Mouse (Mus musculus) stomach, postnatal 0 days (tissue): Measurements from ENCODE around the gene Morc2a. TPM values are rescaled to one million over a fixed set of nuclear protein-coding genes. Genes with fewer than 3 reads are reported as not detected.

Source experiments
- ATAC-seq: fragments of 200-750 bp; cut with Nextera tagmentation; 2 replicates; pipeline ENCODE4 v1.8.0; 2017; ENCODE audit not compliant: low FRiP score, low TSS enrichment
- DNase-seq: peaks from one replicate; pipeline ENCODE4 v3.0.0-alpha.2; 2016; ENCODE audit warnings: low spot score
- H3K27ac ChIP-seq: fragments of 300-500 bp; sonication (generic); replicated peaks from 2 replicates; pipeline ENCODE4 v1.5.1; 2014; ENCODE audit warnings: mild to moderate bottlenecking, control low read depth
- H3K27me3 ChIP-seq: fragments of 300-500 bp; sonication (generic); 2 replicates; pipeline ENCODE4 v1.6.1; 2014; ENCODE audit warnings: low read length; ENCODE audit not compliant: control insufficient read depth, insufficient read depth
- H3K36me3 ChIP-seq: fragments of 300-500 bp; sonication (generic); 2 replicates; pipeline ENCODE4 v1.6.1; 2014; ENCODE audit warnings: low read length, mixed read lengths; ENCODE audit not compliant: control insufficient read depth, insufficient read depth
- H3K4me1 ChIP-seq: fragments of 300-500 bp; sonication (generic); replicated peaks from 2 replicates; pipeline ENCODE4 v1.6.1; 2014; ENCODE audit warnings: antibody characterized with exemption; ENCODE audit not compliant: control insufficient read depth, insufficient read depth
- H3K4me2 ChIP-seq: fragments of 300-500 bp; sonication (generic); replicated peaks from 2 replicates; pipeline ENCODE4 v1.6.1; 2014; ENCODE audit warnings: low read depth, mild to moderate bottlenecking, control low read depth, moderate library complexity
- H3K4me3 ChIP-seq: fragments of 300-500 bp; sonication (generic); 2 replicates; pipeline ENCODE4 v1.5.1; 2014; ENCODE audit warnings: low read depth, low read length, control low read depth
- H3K9ac ChIP-seq: fragments of 300-500 bp; sonication (generic); 2 replicates; pipeline ENCODE4 v1.6.1; 2014; ENCODE audit warnings: mild to moderate bottlenecking, low read length, control low read depth, mixed read lengths
- H3K9me3 ChIP-seq: fragments of 300-500 bp; sonication (generic); 2 replicates; pipeline ENCODE4 v1.6.1; 2016; ENCODE audit warnings: low read length; ENCODE audit not compliant: control insufficient read depth
- CTCF ChIP-seq: IDR thresholded peaks from 2 replicates; pipeline ENCODE4 v1.5.1; 2016; ENCODE audit warnings: antibody characterized with exemption, low read depth, mild to moderate bottlenecking, moderate library complexity
- EP300 ChIP-seq: optimal IDR thresholded peaks from 2 replicates; pipeline ENCODE3; 2016; ENCODE audit warnings: antibody characterized with exemption
- WGBS: fragments of 180-500 bp; shearing (Covaris S2); extraction: QIAGEN DNeasy Blood & Tissue Kit; methylation state at CpG from one replicate; pipeline ENCODE4 v1.1.7; 2014; 5-methylcytosine and 5-hydroxymethylcytosine counted together
- polyA plus RNA-seq: library from polyadenylated mRNA; unstranded; fragments of >200 nt; fragmentation: Nextera tagmentation; extraction: Ambion mirVana; gene quantifications from 2 replicates; pipeline ENCODE4 v1.2.1, GENCODE M21; 2015

Gene Morc2a
- polyA plus RNA-seq, 1 experiment from 2014 or later = 6.9 TPM

DNA sequence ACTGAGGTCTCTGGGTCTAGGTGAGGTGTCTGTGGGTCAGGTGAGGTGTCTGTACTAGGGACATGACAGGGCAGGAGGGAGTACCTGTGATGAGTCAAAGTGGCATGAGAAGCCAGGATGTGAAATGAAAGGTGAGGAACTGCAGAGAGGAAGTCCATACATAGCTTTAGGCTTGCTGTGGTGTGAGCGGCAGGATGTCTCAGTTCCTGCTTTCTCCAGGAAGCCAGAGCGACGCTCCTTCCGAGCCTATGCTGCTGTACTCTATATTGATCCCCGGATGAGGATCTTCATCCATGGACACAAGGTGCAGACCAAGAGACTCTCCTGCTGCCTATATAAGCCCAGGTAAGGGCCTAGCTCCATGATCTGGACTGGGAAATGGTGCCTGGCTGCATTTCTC, 27.4 kb downstream of the Morc2a start:
- H3K27ac ChIP-seq = no peak overlapping the region
- H3K36me3 ChIP-seq = peaks cover 41% of the 10 kb centered on the region
- WGBS = 86% methylated on average over 5 of the region's 5 CpGs

DNA sequence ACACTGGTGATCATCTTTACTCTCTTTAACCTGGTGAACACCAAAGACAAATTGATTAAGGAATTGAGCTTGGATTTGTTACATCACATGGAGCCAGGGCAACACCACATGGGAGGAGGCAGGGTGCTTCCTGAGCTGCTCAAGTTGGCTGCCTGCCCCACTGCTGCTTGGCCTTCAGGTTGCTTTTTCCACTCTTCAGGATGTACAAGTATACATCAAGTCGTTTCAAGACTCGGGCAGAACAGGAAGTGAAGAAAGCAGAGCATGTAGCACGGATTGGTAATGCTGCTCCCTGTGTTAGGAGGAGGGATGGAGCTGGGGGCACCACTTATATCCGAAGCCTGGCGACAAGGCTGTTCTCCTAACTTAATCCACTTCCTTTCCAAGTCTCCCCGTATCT, 28.2 kb downstream of the Morc2a start:
- Histone ChIP-seq H3K9me3 (no peaks in the 10 kb centered on the region), H3K27ac (no peak overlapping the region), H3K4me3 (no peak overlapping the region), H3K27me3 (no peaks in the 10 kb centered on the region), H3K4me2 (no peak overlapping the region), H3K36me3 (peaks cover 38% of the 10 kb centered on the region), H3K9ac (no peak overlapping the region), H3K4me1 (no peaks in the 10 kb centered on the region)
- TF ChIP-seq EP300 = no peak
- TF ChIP-seq CTCF = no peak
- DNase-seq (no peak), ATAC-seq (no peak)
- 70% methylated on average over 6 of the region's 6 CpGs for WGBS

More for the DNA sequence above, 27.4 kb downstream of the Morc2a start:
- no peak overlapping the region for H3K9ac ChIP-seq
- DNase-seq = no peak
- no peaks in the 10 kb centered on the region for H3K27me3 ChIP-seq
- no peak for ATAC-seq
- no peaks in the 10 kb centered on the region for H3K9me3 ChIP-seq
- H3K4me2 ChIP-seq = no peak overlapping the region
- H3K4me1 ChIP-seq = no peaks in the 10 kb centered on the region
- TF ChIP-seq EP300 = no peak
- no peak for TF ChIP-seq CTCF
- no peak overlapping the region for H3K4me3 ChIP-seq

DNA sequence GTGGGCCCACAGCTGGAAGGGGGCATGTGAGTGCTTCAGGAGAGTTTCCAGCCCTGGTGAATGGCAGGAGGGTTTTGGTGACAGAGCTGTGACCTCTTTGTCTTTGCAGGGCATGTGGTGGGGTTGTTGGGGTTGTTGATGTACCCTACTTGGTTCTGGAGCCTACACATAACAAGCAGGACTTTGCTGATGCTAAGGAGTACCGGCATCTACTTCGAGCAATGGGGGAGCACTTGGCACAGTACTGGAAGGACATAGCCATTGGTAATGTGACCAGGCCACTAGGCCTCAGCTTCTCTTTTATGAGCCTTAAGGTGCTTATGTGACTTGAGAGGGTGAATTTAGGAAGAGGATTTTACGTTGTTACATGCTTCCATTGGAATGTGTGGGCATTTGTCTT, 30.8 kb downstream of the Morc2a start:
- Histone ChIP-seq H3K27me3 (no peaks in the 10 kb centered on the region), H3K9ac (no peak overlapping the region), H3K4me3 (no peak overlapping the region), H3K27ac (no peak overlapping the region), H3K36me3 (peaks cover 39% of the 10 kb centered on the region), H3K4me1 (no peaks in the 10 kb centered on the region), H3K4me2 (no peak overlapping the region), H3K9me3 (no peaks in the 10 kb centered on the region)
- no peak for DNase-seq
- no peak for ATAC-seq
- no peak for TF ChIP-seq EP300
- TF ChIP-seq CTCF = no peak
- WGBS = 98% methylated on average over 3 of the region's 3 CpGs

DNA sequence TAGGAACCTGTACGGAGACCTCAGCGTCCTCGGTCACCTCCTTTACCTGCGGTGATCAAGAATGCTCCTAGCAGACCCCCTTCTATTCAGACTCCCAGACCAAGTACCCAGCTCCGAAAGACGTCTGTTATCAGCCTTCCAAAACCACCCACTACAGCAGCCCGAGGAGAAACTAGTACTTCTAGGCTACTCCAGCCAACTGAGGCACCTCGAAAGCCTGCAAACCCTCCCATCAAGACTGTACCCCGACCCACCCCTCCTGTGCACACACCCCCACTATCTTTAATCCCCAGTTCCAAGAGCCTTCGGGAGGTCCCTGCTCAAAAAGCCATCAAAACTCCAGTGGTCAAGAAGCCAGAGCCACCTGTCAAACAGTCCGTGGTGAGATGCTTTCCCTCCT, 34.7 kb downstream of the Morc2a start:
- DNase-seq (no peak), ATAC-seq (no peak)
- Histone ChIP-seq H3K36me3 (peaks cover 42% of the 10 kb centered on the region), H3K4me1 (no peaks in the 10 kb centered on the region), H3K9ac (no peak overlapping the region), H3K27ac (no peak overlapping the region), H3K4me3 (no peak overlapping the region), H3K9me3 (no peaks in the 10 kb centered on the region), H3K4me2 (no peak overlapping the region), H3K27me3 (no peaks in the 10 kb centered on the region)
- WGBS = 95% methylated on average over 11 of the region's 11 CpGs
- TF ChIP-seq EP300 = no peak
- TF ChIP-seq CTCF = no peak

DNA sequence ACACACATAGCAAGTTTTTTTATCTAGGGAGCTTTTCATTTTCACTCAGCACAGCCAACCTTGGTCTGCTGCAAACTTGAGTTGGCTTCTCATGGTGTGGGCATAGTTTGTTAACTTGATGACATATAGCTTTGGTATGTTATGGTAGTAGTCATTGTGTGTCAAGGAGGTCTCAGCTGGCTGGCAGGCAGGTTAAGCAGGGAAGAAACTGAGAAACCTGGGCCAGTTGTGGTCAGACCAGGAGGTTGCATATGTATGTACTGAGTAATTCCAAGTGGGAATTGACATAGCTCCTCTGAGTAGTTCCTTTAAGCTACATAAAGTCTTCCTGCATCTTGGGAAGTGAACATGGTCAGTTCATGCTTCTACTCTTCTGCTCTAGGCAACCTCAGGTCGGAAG, 35.2 kb downstream of the Morc2a start:
- 96% methylated on average over 1 of the region's 1 CpGs for WGBS

DNA sequence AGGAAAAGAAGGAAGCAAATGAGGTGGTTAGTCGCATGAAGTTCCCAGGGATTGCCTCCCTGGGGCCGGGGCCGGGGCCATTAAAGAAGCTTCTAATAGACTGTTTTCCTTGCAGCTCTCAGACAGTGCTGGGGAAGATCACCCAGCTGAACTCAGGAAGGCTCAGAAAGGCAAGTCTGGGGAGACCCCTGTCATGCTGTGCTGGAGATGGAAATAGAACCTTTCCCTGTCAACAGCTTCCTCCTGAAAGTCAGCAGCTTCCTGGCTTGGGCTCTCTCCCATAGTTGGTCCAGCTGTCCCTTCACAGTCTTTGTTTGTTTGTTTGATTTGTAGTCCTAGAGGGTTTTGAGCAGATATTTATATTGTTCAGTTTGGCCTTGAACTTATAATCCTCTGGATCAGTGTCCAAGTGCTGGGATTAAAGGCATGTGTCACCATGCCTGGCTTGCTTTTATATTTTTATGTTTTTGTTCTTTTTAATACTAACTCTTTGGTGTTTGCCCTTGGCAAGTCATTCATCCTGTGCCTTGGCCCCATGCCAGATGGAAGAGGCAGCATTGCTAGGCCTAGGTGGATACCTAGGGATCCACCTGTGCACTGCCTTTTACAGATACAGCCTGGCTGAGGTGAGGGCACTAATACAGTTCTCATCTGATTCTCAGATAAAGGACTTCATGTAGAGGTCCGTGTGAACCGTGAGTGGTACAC, 35.9 kb downstream of the Morc2a start:
- H3K4me1 ChIP-seq = no peaks in the 10 kb centered on the region
- H3K9ac ChIP-seq = no peak overlapping the region
- TF ChIP-seq CTCF (no peak), EP300 (no peak)
- H3K9me3 ChIP-seq = no peaks in the 10 kb centered on the region
- 82% methylated on average over 5 of the region's 5 CpGs for WGBS
- H3K27ac ChIP-seq = no peak overlapping the region
- no peak for ATAC-seq
- no peaks in the 10 kb centered on the region for H3K27me3 ChIP-seq
- no peak overlapping the region for H3K4me2 ChIP-seq
- no peak overlapping the region for H3K4me3 ChIP-seq
- DNase-seq = no peak
- peaks cover 45% of the 10 kb centered on the region for H3K36me3 ChIP-seq

More for the DNA sequence above, 35.2 kb downstream of the Morc2a start:
- peaks cover 43% of the 10 kb centered on the region for H3K36me3 ChIP-seq
- ATAC-seq (no peak), DNase-seq (no peak)
- H3K27me3 ChIP-seq = no peaks in the 10 kb centered on the region
- no peak overlapping the region for H3K9ac ChIP-seq
- TF ChIP-seq EP300 (no peak), CTCF (no peak)
- H3K27ac ChIP-seq = no peak overlapping the region
- no peak overlapping the region for H3K4me2 ChIP-seq
- no peak overlapping the region for H3K4me3 ChIP-seq
- no peaks in the 10 kb centered on the region for H3K9me3 ChIP-seq
- H3K4me1 ChIP-seq = no peaks in the 10 kb centered on the region
